Mouse (Mus musculus): Measurements from ENCODE around the gene Ubac1.

GRCm38 (mm10) chr2:26044216-26044615 is 22.7 kb upstream of the Ubac1 start:
- TF ChIP-seq POU5F1 (IDR thresholded peaks at IDR 0.05; ENCODE audit: borderline replicate concordance, low read length), result no peak
- TF ChIP-seq CTCF (conservative IDR thresholded peaks at IDR 0.05; ENCODE audit: low read length), result no peak
- no peak for TF ChIP-seq NANOG (IDR thresholded peaks at IDR 0.05; ENCODE audit: borderline replicate concordance, low read length)
